8 mouse cellular contexts compared by ENCODE assay signal in genomic region chr6:86569461-86569820, GRCm38 (mm10). TPM values are rescaled to one million over a fixed set of nuclear protein-coding genes. Genes with fewer than 3 reads are reported as not detected.
DNase-seq lines count a peak whose midpoint lies in the region; ATAC-seq and TF ChIP-seq lines count a peak whose summit lies in the region.

No protein-coding gene starts in this region.

- intact Hi-C loops in heart, postnatal 10 days (cut with DNase I) = no loop called here

- peak; percentile 84 for ATAC-seq in cerebellum, adult (ENCODE audit: insufficient number of reproducible peaks, low FRiP score, low TSS enrichment)
- ATAC-seq in limb, embryonic 13.5 days (ENCODE audit: low FRiP score, low read depth) = peak; percentile 44; the same call in 1 of the 2 replicates
- 0 out of 2 replicates have a peak, but pooled peaks have one; percentile 61 for ATAC-seq in stomach, embryonic 14.5 days (ENCODE audit: insufficient number of reproducible peaks, insufficient read depth, low FRiP score, low read depth)

- H3K4me1 ChIP-seq in limb, embryonic 13.5 days = peaks cover 22% of the 10 kb centered on the region
- peaks cover 6% of the 10 kb centered on the region; the same call in 1 of the 2 replicates for H3K4me1 ChIP-seq in stomach, embryonic 14.5 days (ENCODE audit: control insufficient read depth, insufficient read depth, low read length)

- peaks cover 23% of the 10 kb centered on the region for H3K36me3 ChIP-seq in limb, embryonic 13.5 days
- H3K36me3 ChIP-seq in stomach, embryonic 14.5 days (ENCODE audit: control insufficient read depth, insufficient read depth, low read length) = peaks cover 8% of the 10 kb centered on the region

- no peak overlapping the region for H3K9ac ChIP-seq in limb, embryonic 13.5 days
- no peak overlapping the region for H3K9ac ChIP-seq in stomach, embryonic 14.5 days (replicated peaks; ENCODE audit: low read depth, low read length)

- H3K9me3 ChIP-seq in limb, embryonic 13.5 days = no peaks in the 10 kb centered on the region
- H3K9me3 ChIP-seq in stomach, embryonic 14.5 days (ENCODE audit: control insufficient read depth, low read depth, low read length) = no peaks in the 10 kb centered on the region

- 0 out of 2 replicates have a peak overlapping the region, but pooled peaks have one; percentile 0 for H3K27ac ChIP-seq in layer of hippocampus, adult 2 months
- H3K27ac ChIP-seq in limb, embryonic 13.5 days = peak overlapping the region; percentile 44; the same call in 1 of the 2 replicates
- peak overlapping the region; percentile 6; the same call in 1 of the 2 replicates for H3K27ac ChIP-seq in stomach, embryonic 14.5 days (ENCODE audit: low read length)

- DNase-seq in layer of hippocampus, adult 2 months (ENCODE audit: low spot score in 2 of 2) = no peak
- DNase-seq in layer of hippocampus, postnatal 36 days = no peak
- peak; percentile 53 to 68 for DNase-seq in heart, postnatal 10 days
- DNase-seq in layer of hippocampus, postnatal 14 days (ENCODE audit: low spot score in 2 of 2) = no peak
- no peak for DNase-seq in frontal cortex, postnatal 10 days (ENCODE audit: low spot score in 2 of 2)

- no peaks in the 10 kb centered on the region for H3K27me3 ChIP-seq in limb, embryonic 13.5 days
- H3K27me3 ChIP-seq in stomach, embryonic 14.5 days (ENCODE audit: control insufficient read depth, insufficient read depth, low read length) = no peaks in the 10 kb centered on the region

- 38% methylated on average over 3 of the region's 3 CpGs for WGBS in limb, embryonic 13.5 days
- WGBS in stomach, embryonic 14.5 days = 47% methylated on average over 3 of the region's 3 CpGs

- no peak overlapping the region for H3K4me2 ChIP-seq in limb, embryonic 13.5 days (replicated peaks)
- no peak overlapping the region for H3K4me2 ChIP-seq in stomach, embryonic 14.5 days (replicated peaks; ENCODE audit: low read depth, low read length)

- TF ChIP-seq CTCF in layer of hippocampus, adult 2 months (conservative IDR thresholded peaks at IDR 0.05) = no peak

- no peak overlapping the region for H3K4me3 ChIP-seq in layer of hippocampus, adult 2 months
- H3K4me3 ChIP-seq in limb, embryonic 13.5 days = no peak overlapping the region
- no peak overlapping the region for H3K4me3 ChIP-seq in stomach, embryonic 14.5 days (ENCODE audit: low read depth, low read length)

RNA-seq across cellular contexts. Expression of gene Pcbp1, which starts 43.3 kb away (rescaled TPM):
- 100 to 1,000 TPM; 179 to 184 TPM for total RNA-seq in layer of hippocampus, adult 2 months (2021)
- total RNA-seq in layer of hippocampus, postnatal 36 days (2021) = 100 to 1,000 TPM; 177 to 186 TPM
- total RNA-seq in heart, postnatal 10 days (2021) = 100 to 1,000 TPM; 205 to 210 TPM
- polyA plus RNA-seq in limb, embryonic 13.5 days (2015; fragmentation: Nextera tagmentation; extraction: Ambion mirVana) = 454 and 479 TPM in 2 replicates
- 230 and 234 TPM in 2 replicates for polyA plus RNA-seq in stomach, embryonic 14.5 days (2014; fragmentation: Nextera tagmentation; extraction: Ambion mirVana)
- 100 to 1,000 TPM; 176 to 183 TPM for total RNA-seq in layer of hippocampus, postnatal 14 days (2021)

RNA-seq across cellular contexts. Expression of gene Asprv1, which starts 58.5 kb away (rescaled TPM):
- total RNA-seq in layer of hippocampus, adult 2 months (2021) = 1 to 10 TPM; 1.2 to 1.9 TPM
- 1 to 10 TPM in 1 of 2 experiments, under 1 TPM in 1; 0.88 to 1.7 TPM for total RNA-seq in layer of hippocampus, postnatal 36 days (2021)
- under 1 TPM in 1 of 2 experiments, not detected in 1; 0.22 TPM for total RNA-seq in heart, postnatal 10 days (2021)
- polyA plus RNA-seq in limb, embryonic 13.5 days (2015; fragmentation: Nextera tagmentation; extraction: Ambion mirVana) = 3.8 and 4.6 TPM in 2 replicates
- polyA plus RNA-seq in stomach, embryonic 14.5 days (2014; fragmentation: Nextera tagmentation; extraction: Ambion mirVana) = 3.1 and 5.4 TPM in 2 replicates
- total RNA-seq in layer of hippocampus, postnatal 14 days (2021) = 1 to 10 TPM; 1.2 to 2.1 TPM

Comparison
In these comparisons a context has a peak if more than half of its experiments do, and no peak if none do; other contexts are left out.
1. DNase-seq: peak in heart, postnatal 10 days (2 of 2); none in layer of hippocampus, adult 2 months (0 of 2), layer of hippocampus, postnatal 36 days (0 of 2), layer of hippocampus, postnatal 14 days (0 of 2) and frontal cortex, postnatal 10 days (0 of 2).
2. Peak in every context shown above with its lines, with median percentiles within 50 percentile points of each other: H3K27ac ChIP-seq and ATAC-seq.